Mouse (Mus musculus) urinary bladder, postnatal 14 days (tissue): Measurements from ENCODE around the gene Jak1.
A peak's percentile ranks its signal among the peaks of the same experiment; 100 is the strongest.

Experiments
- DNase-seq: peaks from one replicate; pipeline ENCODE4 v3.0.0; 2021; ENCODE audit warnings: low spot score

Gene Jak1

DNA sequence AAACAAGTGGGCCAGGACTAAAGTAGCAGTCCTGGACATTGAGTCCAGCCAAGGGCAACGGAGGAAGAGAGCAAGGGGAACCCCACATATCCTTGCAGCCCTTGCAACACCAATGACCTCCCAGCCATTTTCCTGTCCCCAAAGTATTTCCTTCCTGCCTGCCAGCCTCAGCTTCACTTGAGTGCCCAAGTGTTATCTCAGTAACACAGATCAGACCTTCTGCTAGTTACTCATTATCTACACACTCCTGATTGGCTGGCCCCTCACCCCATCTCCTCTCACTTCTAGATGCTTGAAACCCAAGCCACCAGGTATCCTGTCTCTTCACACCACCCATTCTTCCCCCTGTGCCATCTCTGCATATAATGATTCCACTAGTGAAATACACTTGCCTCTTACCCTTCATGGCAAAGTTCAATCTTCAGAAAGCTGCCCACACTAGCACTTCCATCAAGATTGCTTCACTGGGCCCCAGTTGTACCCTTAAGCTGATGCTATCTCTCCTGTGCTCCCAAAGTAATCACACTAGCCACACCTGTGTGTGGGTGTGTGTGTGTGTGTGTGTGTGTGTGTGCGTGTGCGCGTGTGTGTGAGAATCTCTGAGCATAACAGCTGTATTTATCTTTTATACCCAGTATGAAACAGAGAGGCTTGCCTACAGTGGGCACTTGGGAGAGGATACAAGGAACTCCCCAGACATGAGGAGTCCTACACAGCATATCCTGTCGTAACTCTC lies 72.7 kb downstream of the Jak1 start:
- DNase-seq: no peak

DNA sequence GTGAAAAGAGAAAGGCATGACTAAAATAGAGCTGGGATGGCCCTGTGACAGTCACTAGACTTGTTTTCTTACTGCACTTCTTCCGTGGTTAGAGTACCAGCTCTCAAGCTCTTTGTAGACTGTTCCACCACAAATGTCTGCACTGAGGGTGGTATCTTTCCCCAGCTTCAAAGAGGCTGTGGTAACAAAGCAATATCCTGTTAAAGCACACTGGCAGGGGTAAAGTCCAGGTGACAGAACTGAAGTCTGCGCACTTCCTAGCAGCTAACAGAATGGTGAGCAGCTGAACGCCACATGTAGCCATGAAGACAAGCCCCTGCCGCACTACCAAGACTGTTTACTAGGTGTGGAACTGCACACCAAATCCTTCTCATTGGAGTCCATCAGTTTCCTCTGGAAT lies 77.7 kb downstream of the Jak1 start:
- DNase-seq: no peak

DNA sequence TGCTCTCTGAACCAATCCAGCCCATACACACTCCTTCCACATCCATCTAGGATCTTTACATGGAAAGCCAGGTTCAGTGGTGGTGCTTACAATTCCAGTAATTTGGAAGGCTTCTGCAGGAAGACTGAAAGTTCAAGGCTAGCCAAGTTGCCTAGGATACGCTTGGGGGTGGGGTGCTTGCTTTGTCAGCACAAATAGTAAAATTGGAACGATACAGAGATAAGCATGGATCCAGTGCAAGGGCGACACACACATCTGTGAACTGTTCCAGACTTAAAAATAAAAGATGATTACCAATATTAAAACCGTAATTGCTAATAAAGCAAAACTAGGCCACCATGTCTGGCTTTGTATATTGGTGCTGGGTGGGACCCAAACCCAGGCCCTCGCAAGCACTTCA lies 78.5 kb downstream of the Jak1 start:
- DNase-seq: no peak

DNA sequence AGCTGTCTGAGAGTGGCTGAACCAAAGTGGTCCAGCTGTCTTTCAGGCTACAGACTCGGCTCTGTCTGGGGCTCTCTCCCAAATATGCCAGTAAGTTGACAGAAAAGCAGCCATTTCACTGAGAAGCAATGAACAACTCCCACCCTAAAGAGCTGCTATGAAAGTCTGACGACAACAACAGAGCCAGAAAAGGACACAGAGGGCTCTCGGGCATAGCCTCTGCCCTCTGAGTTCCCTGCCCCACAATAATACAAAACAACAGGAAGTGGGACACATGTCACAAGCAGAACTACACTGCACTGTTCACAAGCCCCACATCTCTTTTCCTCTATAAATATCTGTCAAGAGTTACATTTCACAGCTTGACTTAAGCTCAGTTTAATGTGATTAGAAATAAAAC lies 79.9 kb downstream of the Jak1 start:
- no peak for DNase-seq

DNA sequence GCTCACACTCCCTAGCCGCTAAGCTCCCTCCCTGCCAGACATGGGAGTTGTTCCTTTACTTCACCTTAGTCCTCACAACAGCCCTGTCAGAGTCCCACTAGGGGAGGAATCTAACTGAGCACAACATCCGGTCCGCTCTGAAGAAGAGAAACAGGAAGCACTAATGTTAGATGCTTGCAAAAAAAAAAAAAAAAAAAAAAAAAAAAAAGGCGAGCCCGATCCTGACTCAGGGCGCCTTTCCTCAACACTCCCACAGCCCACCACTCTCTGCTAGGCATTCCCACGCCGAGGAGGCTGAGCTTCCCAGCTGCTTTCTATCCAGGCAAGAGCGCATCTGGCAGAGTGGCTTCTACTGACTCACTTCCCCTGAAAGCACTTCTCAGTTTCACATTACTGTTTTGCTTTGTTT lies 82.5 kb downstream of the Jak1 start:
- peak; percentile 32 for DNase-seq

DNA sequence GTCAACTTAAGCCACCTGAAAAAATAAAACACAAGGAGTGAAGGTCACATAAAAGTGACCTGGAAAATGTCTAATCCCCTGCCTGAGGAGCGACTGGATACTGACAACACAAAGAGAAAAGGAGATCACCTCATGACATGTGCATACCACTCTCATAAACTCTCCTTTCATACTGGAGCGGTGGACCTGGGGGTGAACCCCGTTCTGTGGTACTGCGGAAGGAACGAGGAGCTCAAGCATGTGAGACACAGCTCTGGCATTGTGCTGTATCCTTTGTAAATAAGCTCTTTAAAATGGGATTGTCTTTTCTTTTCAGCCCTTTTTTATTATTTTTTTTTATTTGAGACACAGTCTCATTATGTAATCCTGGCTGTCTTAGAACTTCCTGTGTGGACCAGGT lies 84.4 kb downstream of the Jak1 start:
- no peak for DNase-seq

DNA sequence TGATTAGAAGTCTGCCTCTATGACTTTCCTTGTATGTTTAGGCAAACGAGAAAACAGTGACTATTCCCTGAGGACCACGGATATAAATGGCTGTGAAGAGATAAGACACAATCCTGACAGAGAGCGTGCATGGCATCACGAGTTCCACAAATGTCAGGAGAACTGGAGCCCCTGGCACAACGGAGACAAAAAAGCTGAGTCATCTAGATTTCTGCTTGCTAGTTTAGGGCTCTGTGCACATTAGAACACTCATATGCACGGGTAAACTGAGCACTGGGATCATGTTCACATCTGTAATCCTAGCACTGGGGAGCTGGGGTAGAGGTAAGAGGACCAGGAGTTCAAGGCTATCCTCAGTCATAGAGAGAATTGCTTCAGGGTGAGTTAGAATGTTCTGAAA lies 85.2 kb downstream of the Jak1 start:
- DNase-seq: no peak

DNA sequence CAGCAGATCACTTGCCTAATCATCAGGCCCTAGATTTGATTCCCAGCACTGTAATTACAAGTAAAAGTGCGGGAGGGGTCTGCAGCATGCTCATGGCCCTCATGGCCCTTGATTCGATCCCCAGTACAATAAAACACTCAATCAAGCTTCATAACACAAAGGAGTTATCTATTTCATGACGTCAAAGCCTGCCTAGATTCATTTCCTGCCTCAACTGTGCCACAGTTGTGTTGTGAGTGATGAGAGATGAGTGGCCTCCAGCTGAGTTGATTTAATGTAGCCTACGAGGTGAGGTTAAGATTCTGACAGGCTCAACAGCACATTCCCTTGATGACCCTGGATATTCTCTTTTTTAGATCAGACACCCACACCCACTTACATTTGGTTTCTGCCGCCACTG lies 86.0 kb downstream of the Jak1 start:
- no peak for DNase-seq

DNA sequence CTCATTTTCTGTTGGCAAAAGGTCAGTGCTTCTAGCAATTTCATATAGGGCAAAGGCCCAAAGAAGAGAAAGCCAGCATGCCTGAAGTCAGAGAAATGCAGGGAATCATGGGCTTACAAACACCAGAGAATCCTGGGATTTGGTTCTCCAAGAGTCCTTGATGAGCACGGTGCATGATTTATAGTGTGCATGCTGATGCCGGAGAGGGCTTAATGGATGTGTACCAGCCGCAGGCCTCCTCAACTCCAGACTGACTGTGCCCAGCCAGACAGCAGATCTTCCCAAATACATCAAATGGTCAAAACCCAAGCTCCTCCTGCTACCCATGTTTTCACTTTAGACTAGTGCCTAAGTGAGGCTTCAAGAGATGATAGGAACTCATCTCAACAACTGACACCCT lies 87.3 kb downstream of the Jak1 start:
- DNase-seq: no peak

DNA sequence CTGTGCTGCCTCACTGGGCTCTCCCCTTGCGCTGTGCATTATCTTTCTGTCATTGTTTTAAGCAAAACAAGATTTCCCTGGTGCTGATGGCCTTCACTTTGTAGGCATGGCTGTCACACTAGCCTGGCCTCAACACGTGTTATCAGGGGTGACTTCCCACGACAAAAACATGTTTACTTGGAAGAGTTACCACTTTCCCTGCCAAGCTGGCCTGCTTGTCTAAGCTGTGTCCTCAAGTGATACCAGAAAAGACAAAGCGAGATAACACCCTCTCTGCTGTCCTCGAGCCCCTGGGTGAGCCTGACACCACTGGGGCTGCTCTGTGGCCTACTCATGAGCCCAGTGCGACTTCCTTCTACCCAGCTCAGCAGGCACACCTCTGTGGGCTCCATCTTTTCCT lies 89.0 kb downstream of the Jak1 start:
- DNase-seq: no peak

DNA sequence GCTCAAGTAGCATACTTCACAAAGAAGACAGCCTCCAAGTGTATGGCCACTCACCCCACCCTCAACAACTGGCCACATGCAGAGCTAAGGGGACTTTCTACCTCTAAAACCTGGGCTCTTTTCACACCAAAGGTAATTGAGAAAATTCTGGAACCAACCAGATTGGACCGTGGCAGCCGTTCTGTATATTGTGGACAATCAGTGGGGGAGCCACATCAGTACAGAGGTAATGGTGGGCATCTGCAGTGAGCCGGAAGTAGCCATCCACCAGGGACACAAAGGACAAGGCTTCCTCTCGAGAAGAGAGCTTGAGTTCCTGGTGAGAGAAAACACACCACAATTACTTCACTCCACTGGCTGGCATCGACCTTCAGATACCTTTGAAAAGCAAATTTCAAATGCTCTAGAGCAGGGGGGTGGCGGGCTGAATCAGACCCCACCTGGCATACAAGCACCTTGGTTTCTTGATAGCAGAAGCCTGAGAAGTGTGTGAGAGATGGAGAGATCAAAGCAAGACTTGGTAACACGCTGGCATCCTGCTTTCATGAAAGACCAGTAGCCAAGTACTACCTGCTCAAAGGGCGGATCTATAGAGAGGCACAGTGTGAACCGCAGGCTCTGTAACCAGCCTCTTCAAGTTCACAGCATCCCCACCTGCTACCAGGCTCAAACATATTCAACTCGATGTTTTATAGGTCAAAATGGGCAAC lies 90.0 kb downstream of the Jak1 start:
- no peak for DNase-seq

DNA sequence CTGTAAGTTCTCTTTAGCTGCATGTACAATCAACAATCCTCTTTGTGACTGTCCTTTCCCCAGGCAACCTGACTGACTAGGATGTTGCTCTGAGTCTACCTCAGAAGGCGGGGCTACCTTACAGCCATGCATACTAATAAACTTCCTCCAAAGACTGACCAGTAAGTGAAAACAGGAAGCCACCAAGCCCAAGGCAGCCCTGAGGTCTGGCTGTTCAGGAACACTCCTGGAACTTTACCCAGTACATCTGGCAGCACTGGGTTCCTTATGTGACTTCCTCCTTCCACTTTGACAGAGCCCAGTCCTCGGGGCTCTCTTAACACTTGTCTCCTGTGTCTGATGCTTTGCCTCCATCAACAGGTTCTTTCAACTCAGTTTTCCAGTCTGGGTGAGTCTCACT lies 92.3 kb downstream of the Jak1 start:
- DNase-seq: no peak

DNA sequence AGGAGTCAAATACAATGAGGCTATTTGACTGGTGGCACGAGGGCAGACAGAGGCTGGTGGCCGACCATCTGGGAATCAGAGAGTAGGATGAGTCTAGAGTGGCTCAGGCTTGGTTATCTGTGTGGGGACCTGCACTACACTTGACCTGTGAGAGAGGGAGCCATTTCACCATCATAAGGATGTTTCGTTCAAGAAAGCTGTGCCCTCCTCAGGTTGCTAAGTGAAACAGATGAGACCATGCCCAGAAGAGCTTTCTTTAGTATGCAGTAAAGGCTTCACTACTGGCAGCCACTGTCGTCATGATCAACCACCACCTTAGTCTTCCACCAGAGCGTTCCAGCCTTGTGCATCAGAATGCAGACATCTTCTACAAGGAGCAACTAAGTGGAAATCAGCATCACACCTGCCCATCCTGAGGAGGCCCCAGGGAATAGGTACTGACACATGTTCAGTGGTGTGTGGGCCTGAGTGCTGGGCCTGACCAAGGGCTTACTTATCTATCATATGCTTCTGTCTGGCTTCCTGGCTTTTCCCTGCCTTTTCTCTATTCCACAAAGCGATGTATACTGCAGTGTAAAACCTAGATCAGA lies 96.8 kb downstream of the Jak1 start:
- peak; percentile 38 for DNase-seq

DNA sequence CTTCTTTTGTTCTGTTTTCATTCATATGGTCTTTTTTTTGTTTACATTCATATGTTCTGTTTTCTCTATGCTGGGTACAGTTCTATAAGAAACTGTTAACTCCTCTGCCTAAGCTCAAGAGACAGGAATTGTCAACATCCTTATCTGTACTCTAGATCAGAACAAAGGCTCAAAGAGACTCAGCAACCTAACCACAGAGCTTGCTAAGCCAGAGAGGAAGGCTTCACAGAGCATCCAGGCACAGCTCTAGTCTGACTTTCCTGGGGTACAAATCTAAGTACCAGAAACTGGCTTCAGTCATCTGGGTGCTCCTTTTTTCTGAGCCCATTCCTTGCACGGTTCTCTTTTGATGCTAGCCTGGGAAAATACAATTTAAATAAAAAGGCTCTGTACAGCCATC lies 97.3 kb downstream of the Jak1 start:
- DNase-seq: no peak

DNA sequence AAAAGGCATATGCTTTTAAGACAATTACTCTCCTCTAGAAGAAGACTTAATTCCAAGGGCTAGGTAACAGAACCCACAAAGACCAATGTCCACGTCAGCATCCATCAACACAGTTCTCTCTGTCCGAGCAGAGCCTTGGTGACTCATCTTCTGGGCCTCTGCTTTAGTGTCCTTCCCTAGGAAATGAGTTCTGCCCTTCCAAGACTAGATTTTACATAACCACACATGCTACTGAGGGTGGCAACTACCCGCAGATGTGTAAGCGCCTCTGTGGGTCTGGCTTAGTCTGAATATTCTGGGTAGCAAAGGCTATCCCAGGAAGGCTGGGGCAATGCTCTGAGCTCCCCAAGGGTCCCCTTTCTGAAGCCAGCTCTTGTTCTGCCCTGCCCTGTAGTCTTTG lies 99.3 kb downstream of the Jak1 start:
- no peak for DNase-seq

DNA sequence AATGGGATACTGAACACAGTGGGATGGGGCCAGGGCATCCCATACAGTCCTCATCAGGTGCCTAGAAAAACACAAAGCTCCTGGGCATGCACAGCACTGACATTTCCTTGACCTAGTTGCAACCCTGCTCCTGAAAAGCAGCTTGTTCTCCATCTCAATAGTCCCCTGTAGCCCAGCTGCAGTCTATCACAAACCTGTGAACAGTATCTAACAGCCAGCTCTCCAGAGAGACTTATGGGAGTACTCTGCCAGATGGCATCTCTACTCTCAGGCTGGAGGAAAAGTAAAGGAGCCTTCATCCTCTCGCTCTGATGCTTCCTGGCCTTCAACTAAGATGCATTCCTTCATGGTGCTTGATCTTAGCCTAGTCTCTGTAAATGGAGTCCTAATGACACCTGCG lies 100.4 kb downstream of the Jak1 start:
- DNase-seq: no peak

DNA sequence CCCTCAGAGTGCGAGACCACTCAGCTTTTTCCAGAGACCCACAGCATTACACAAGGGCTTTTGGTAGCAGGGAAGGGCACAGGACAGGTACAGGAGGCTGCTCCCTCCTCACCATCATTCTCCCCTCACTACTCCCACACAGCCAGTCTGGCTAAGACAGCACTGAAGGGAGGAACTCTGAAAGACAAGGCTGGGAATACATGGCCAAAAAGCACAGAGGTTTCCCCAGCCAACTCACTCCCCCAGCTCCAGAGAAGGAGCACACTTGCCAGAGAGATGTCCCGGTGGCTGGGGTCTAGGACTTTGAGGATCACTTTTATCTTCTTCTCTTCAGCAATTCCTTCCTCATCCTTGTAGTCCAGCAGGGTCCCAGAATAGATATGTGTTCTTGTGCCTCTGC lies 100.9 kb downstream of the Jak1 start:
- no peak for DNase-seq

DNA sequence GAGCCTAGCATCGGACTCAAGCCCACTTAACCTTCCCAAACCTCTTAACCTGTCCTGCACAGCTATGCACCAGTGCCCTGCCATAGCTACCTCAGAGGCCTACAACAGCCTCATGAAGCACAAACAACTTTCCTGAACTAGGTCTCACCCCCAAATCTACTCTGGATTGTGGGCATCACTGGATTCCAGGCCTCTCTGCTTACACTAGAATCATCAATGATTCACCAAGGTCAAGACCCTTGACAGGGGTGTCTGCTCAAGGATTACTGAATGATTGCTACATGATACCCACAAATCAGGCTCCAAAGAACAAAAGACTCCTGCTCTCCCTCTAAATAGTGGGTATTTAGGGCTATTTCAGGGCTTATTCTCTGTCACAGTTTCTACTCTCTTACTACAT lies 104.3 kb downstream of the Jak1 start:
- DNase-seq: no peak

DNA sequence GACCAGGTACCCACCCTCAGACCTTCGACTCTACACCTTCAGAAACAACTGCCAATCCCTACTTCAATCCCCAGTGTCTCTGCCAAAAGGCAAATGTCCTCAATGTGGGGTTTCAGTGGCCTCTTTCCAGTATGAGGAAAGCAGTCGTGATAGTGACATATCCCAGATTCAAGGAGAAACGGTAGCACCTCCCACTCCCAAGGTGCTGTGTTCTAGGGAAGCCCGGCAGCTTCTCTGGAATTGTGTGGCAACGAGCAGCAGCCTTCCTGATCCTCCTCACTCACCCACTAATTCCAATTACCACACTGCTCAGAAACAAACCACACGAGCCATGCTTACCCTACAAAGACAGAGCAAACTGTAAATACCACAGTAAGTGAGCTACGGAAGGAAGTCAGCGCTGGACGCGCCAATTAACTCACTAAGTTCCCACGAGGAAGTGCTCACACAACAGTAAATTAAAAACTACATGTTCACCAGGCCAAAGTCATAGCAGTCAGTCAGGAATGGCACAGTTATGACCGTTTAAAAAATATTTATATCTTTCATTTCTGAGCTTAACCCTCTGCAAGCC lies 105.8 kb downstream of the Jak1 start:
- no peak for DNase-seq

DNA sequence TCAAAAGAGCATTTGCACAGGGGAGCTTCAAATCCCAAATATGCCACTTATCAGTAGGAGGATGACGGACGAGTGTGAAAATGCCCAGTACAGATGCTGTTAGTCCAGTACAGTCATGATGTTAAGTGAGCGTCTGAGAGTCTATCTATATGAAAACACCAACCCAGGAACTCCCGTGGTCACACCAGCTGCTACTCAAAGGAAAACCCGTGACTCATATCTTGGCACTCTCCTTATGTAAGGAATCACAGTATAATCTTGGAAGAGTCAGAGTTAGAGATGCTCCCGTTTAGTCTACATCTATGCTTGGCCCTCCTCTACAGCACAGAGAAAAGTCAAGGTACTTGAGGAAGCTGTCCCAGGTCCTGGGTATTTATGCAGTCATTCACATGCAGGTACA lies 106.8 kb downstream of the Jak1 start:
- no peak for DNase-seq

DNA sequence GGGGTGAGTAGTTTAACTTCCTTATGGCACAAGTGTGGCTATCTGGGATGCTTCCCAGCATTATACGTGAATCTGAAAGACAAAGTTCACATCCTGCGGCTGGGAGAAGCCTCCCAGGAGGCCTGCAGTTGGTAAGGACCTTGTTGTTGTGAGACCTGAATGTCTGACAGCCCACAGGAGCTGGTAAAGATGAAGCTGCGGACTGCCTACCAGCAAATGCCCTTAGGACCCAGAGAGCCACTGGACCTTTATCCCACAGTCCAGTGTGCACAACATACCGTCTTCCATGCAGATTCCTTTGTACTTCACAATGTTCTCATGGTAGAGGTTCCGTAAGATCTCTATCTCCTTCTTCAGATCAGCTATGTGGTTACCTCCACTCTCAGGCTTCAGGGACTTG lies 107.6 kb downstream of the Jak1 start:
- no peak for DNase-seq

DNA sequence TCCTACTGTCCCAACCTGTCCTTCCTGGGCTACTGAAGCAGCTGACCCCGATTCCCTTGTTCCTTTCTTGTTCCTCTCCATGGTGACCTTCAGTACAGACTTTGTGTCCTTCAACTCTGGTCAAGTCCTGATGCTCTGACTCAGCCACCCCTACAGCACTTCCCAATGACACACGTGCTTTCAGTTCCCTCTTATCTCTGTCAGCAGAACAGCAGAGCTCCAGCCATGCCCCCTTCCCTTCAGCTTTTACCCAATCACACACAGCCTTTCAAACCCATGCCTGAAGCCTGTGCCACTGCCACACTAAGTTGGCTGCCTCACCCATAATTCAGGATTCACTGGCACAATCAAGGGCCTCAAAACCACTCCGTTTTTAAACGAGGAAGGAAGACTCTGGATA lies 109.5 kb downstream of the Jak1 start:
- no peak for DNase-seq

DNA sequence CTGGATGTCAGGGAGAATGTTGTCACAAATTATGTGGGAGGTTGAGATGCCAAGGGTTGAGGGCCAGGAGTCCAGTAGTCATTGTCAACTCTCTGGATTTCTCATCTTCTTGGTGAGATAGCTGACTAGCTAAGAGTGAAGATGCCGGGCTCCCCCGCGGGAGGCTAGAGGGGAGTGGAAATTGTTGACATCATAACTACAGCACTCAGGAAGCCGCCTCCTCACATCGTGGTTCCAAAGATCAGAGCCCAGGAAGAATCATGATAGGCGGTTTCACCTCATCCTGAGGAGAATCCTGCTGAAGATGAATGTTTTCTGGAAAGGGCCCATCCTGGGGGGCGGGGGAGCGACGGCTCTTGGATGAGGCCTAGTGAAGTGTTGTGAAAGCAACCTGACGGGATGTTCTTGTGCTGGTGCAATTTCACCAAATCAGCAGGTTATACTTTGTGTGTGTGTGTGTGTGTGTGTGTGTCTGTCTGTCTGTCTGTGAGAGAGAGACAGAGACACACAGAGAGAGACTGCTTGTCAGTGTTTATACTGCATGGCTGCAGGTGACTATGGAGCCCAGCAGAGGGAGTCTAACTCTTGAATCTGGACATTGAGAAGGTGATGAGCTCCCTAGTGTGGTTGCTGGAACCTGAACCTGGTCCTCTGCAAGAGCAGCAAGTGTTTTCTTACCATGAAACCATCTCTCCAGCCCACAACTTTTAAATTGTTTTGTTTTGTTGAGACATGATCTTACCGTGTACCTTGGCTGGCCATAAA lies 118.0 kb downstream of the Jak1 start:
- no peak for DNase-seq
